Mouse (Mus musculus) cerebellum, postnatal 25 days (tissue): ENCODE measurements at regions not wholly inside any gene's neighbourhood (a gene's known extent, or its start where the extent isn't known, plus 50 kb on each side); places are given as distances from the start of the nearest gene placed in this dataset.

Source experiments
- DNase-seq, 2 experiments: peaks; one replicate each; pipeline ENCODE4 v3.0.0; 2021; ENCODE audit warnings: mixed read lengths in 2 of 2

- DNase-seq: no peak
Measured at GRCm38 (mm10) chr3:103515946-103516345, 59.1 kb upstream of the Syt6 start.

GRCm38 (mm10) chr3:103517376-103518304, 57.4 kb upstream of the Syt6 start:
- peak; percentile 38 to 61 for DNase-seq

DNA sequence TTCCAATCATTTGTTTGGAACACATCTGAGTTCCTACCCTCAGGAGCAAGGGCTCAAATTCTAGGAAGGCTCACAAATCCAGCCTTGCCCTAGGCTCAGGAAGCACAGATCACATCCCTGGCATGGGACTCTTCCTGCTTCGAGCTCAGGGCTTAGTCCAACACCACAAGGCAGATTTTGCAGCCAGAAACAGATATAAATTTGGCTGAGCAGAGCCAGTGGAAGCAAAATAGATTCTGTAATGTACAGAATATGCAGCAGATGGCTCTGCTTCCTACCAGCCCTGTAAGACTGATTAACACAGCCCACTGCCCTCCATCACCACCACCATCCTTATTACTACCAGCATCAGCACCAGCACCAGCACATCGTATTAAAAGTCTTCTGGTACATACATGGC, 56.4 kb upstream of the Syt6 start:
- DNase-seq: peak; percentile 51 to 54
